Mouse (Mus musculus): Measurements from ENCODE around the gene Zc3h10. TPM values are rescaled to one million over a fixed set of nuclear protein-coding genes. Genes with fewer than 3 reads are reported as not detected.
"Not testable (repeated sequence)": the region's sequence is repeated elsewhere in the genome, so short reads cannot be mapped to it uniquely, and the experiment has no call there.

The Zc3h10 gene
- polyA plus RNA-seq, 1 experiment from 2014 or later: 15.3 TPM

GRCm38 (mm10) chr10:128508260-128508659, 39.3 kb downstream of the Zc3h10 start:
- peak; percentile 81 for DNase-seq (ENCODE audit: low spot score)

DNA sequence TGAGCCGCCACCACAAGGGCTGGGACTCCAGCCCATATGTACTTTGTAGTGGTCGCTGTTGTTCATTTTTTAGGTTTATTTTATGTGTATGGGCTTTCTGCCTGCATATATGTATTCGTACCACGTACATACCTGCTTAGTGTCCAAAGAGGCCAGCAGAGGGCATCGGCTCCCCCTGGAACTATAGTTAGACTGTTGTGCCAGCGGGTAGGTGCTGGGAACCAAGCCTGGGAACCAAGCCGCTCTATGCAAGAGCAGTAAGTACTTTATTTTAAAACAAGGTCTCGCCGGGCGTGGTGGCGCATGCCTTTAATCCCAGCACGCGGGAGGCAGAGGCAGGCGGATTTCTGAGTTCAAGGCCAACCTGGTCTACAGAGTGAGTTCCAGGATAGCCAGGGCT, 41.6 kb downstream of the Zc3h10 start:
- Histone ChIP-seq H3K4me2 (replicated peaks; ENCODE audit: low read depth, low read length) (no peak overlapping the region), H3K27ac (ENCODE audit: low read length) (no peak overlapping the region), H3K27me3 (replicated peaks; ENCODE audit: insufficient read depth, low read length) (no peaks in the 10 kb centered on the region), H3K9me3 (ENCODE audit: low read length) (no peaks in the 10 kb centered on the region), H3K4me3 (ENCODE audit: low read depth, low read length) (no peak overlapping the region), H3K9ac (replicated peaks; ENCODE audit: low read depth) (no peak overlapping the region), H3K4me1 (ENCODE audit: insufficient read depth, low read depth, low read length) (0 out of 2 replicates have a peak, but pooled peaks cover 3% of the 10 kb centered on the region), H3K36me3 (ENCODE audit: insufficient read depth, low read length) (peaks cover 9% of the 10 kb centered on the region; the same call in 1 of the 2 replicates)
- WGBS: 95% methylated on average over 14 of the region's 14 CpGs
- ATAC-seq (no peak), DNase-seq (ENCODE audit: low spot score) (no peak)
- peak; percentile 25 for TF ChIP-seq CTCF (IDR thresholded peaks at IDR 0.05)
- no peak for TF ChIP-seq EP300 (IDR thresholded peaks at IDR 0.05)

More at GRCm38 (mm10) chr10:128508260-128508659, 39.3 kb downstream of the Zc3h10 start:
- H3K27ac ChIP-seq (ENCODE audit: low read length): peak overlapping the region; percentile 39; the same call in 1 of the 2 replicates
- 45% methylated on average over 9 of the region's 9 CpGs for WGBS
- H3K9me3 ChIP-seq (ENCODE audit: low read length): no peaks in the 10 kb centered on the region
- 0 out of 2 replicates have a peak, but pooled peaks cover 3% of the 10 kb centered on the region for H3K4me1 ChIP-seq (ENCODE audit: insufficient read depth, low read depth, low read length)
- no peaks in the 10 kb centered on the region for H3K27me3 ChIP-seq (replicated peaks; ENCODE audit: insufficient read depth, low read length)
- no peak for TF ChIP-seq EP300 (IDR thresholded peaks at IDR 0.05)
- no peak for TF ChIP-seq CTCF (IDR thresholded peaks at IDR 0.05)
- peak; percentile 29; the same call in 1 of the 2 replicates for ATAC-seq
- H3K9ac ChIP-seq (replicated peaks; ENCODE audit: low read depth): no peak overlapping the region
- H3K4me2 ChIP-seq (replicated peaks; ENCODE audit: low read depth, low read length): no peak overlapping the region
- H3K4me3 ChIP-seq (ENCODE audit: low read depth, low read length): no peak overlapping the region
- peaks cover 20% of the 10 kb centered on the region for H3K36me3 ChIP-seq (ENCODE audit: insufficient read depth, low read length)

DNA sequence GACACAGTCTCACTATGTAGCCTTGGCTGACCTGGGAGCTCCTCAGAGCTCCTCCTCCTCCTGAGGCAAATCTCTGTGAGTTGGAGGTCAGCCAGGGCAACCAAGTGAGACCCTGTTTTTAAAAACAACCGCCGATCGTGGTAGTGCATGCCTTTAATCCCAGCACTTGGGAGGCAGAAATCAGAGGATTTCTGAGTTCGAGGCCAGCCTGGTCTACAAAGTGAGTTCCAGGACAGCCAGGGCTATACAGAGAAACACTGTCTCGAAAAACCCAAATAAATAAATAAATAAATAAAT, 42.3 kb downstream of the Zc3h10 start:
- H3K9ac ChIP-seq (replicated peaks; ENCODE audit: low read depth); DNase-seq (ENCODE audit: low spot score); H3K4me2 ChIP-seq (replicated peaks; ENCODE audit: low read depth, low read length); H3K27ac ChIP-seq (ENCODE audit: low read length); H3K9me3 ChIP-seq (ENCODE audit: low read length); H3K4me1 ChIP-seq (ENCODE audit: insufficient read depth, low read depth, low read length); H3K36me3 ChIP-seq (ENCODE audit: insufficient read depth, low read length); H3K4me3 ChIP-seq (ENCODE audit: low read depth, low read length); ATAC-seq; H3K27me3 ChIP-seq (replicated peaks; ENCODE audit: insufficient read depth, low read length): not testable (repeated sequence)
- 72% methylated on average over 5 of the region's 5 CpGs for WGBS

DNA sequence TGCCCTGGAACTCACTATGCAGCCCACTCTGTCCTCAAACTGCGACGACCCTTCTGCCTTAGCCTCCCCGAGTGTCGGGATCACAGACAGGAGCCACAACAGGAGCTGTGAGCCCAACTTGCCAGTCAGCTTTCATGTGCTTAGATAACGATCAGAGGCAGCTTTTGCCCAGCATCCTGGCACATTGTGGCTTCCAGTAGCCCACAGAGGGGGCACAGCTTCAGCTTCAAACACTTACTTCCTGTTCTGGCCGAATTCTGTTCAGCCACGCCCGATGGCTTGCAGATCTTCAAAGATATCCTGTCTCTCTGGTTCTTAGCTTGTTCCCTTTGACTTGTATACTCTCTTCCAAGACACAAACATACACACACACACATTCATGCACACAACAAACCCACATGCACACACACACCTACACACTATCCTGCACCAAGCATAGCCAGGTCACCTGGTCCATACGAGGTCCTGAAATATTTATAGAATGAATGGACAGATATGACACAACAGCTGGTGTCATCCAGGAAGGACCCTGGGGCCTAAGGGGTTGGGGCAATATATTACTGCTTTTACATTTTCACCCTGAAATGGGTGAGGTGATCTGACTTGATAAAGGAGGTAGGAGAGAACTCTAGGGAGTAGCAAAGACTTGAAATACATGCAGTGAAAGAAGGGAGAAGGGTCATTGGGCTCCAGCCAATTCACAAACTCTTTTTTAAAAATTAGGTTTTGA, 42.8 kb downstream of the Zc3h10 start:
- 0 out of 2 replicates have a peak, but pooled peaks cover 3% of the 10 kb centered on the region for H3K4me1 ChIP-seq (ENCODE audit: insufficient read depth, low read depth, low read length)
- DNase-seq (ENCODE audit: low spot score): peak; percentile 40
- H3K27ac ChIP-seq (ENCODE audit: low read length): peak overlapping the region; percentile 48
- H3K4me2 ChIP-seq (replicated peaks; ENCODE audit: low read depth, low read length): no peak overlapping the region
- ATAC-seq: peak; percentile 27
- H3K36me3 ChIP-seq (ENCODE audit: insufficient read depth, low read length): no peaks in the 10 kb centered on the region
- no peaks in the 10 kb centered on the region for H3K9me3 ChIP-seq (ENCODE audit: low read length)
- no peak overlapping the region for H3K4me3 ChIP-seq (ENCODE audit: low read depth, low read length)
- TF ChIP-seq EP300 (IDR thresholded peaks at IDR 0.05) (no peak), CTCF (IDR thresholded peaks at IDR 0.05) (0 out of 2 replicates have a peak, but pooled peaks have one; percentile 4)
- H3K9ac ChIP-seq (replicated peaks; ENCODE audit: low read depth): no peak overlapping the region
- 53% methylated on average over 9 of the region's 9 CpGs for WGBS
- H3K27me3 ChIP-seq (replicated peaks; ENCODE audit: insufficient read depth, low read length): no peaks in the 10 kb centered on the region

DNA sequence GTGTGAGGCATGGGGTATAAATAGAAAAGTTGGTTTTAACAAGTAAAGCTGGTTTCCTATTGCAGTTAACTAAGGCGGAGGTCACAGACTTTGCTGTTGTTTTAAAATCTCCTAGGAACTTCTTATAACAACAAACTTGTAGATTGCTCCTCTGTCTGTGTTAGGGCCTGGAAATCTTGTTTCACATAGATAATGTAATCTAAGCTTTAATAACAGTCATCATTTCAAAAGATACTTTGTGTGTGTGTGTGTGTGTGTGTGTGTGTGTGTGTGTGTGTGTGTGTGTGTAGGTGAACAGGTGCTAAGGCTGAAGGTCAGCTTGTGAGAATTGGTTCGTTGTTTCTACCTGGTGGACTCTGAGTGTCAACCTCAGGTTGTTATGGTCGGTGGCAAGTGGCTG, 43.6 kb downstream of the Zc3h10 start:
- Histone ChIP-seq H3K36me3 (ENCODE audit: insufficient read depth, low read length) (no peaks in the 10 kb centered on the region), H3K4me1 (ENCODE audit: insufficient read depth, low read depth, low read length) (0 out of 2 replicates have a peak, but pooled peaks cover under 1% of the 10 kb centered on the region), H3K4me3 (ENCODE audit: low read depth, low read length) (no peak overlapping the region), H3K9ac (replicated peaks; ENCODE audit: low read depth) (no peak overlapping the region), H3K27ac (ENCODE audit: low read length) (no peak overlapping the region), H3K9me3 (ENCODE audit: low read length) (no peaks in the 10 kb centered on the region), H3K27me3 (replicated peaks; ENCODE audit: insufficient read depth, low read length) (no peaks in the 10 kb centered on the region), H3K4me2 (replicated peaks; ENCODE audit: low read depth, low read length) (no peak overlapping the region)
- WGBS: 70% methylated on average over 3 of the region's 3 CpGs
- no peak for ATAC-seq
- DNase-seq (ENCODE audit: low spot score): no peak
- TF ChIP-seq CTCF (IDR thresholded peaks at IDR 0.05): no peak
- TF ChIP-seq EP300 (IDR thresholded peaks at IDR 0.05): no peak

- no peaks in the 10 kb centered on the region for H3K27me3 ChIP-seq (replicated peaks; ENCODE audit: insufficient read depth, low read length)
- H3K9ac ChIP-seq (replicated peaks; ENCODE audit: low read depth): no peak overlapping the region
- WGBS: 81% methylated on average over 8 of the region's 8 CpGs
- H3K9me3 ChIP-seq (ENCODE audit: low read length): no peaks in the 10 kb centered on the region
- DNase-seq (ENCODE audit: low spot score) (no peak), ATAC-seq (no peak)
- no peak overlapping the region for H3K4me3 ChIP-seq (ENCODE audit: low read depth, low read length)
- no peak for TF ChIP-seq CTCF (IDR thresholded peaks at IDR 0.05)
- TF ChIP-seq EP300 (IDR thresholded peaks at IDR 0.05): no peak
- no peaks in the 10 kb centered on the region for H3K36me3 ChIP-seq (ENCODE audit: insufficient read depth, low read length)
- no peak overlapping the region for H3K27ac ChIP-seq (ENCODE audit: low read length)
- no peak overlapping the region for H3K4me2 ChIP-seq (replicated peaks; ENCODE audit: low read depth, low read length)
- no peaks in the 10 kb centered on the region for H3K4me1 ChIP-seq (ENCODE audit: insufficient read depth, low read depth, low read length)
These were observed 44.0 kb downstream of the Zc3h10 start for GRCm38 (mm10) chr10:128503532-128503931.

Data from lung, postnatal 0 days (tissue).